Mouse (Mus musculus) left cerebral cortex, postnatal 4 days (tissue): ENCODE data around the gene Lsp1. TPM values are rescaled to one million over a fixed set of nuclear protein-coding genes. Genes with fewer than 3 reads are reported as not detected.
A peak's percentile ranks its signal among the peaks of the same experiment; 100 is the strongest.

ENCODE experiments used
- DNase-seq: peaks from one replicate; pipeline ENCODE4 v3.0.0-alpha.2; 2022
- intact Hi-C: fragments of 180-260 bp; cut with DNase I; formaldehyde crosslinking; loops from one replicate; pipeline ENCODE4 v1.15.1; 2025
- total RNA-seq, 2 experiments: library from RNA; stranded (reverse); gene quantifications; 2 replicates each; pipeline ENCODE4 v1.2.3; 2021

The Lsp1 gene
- total RNA-seq, 2 experiments from 2014 or later: 5.5 to 5.7 TPM

DNA sequence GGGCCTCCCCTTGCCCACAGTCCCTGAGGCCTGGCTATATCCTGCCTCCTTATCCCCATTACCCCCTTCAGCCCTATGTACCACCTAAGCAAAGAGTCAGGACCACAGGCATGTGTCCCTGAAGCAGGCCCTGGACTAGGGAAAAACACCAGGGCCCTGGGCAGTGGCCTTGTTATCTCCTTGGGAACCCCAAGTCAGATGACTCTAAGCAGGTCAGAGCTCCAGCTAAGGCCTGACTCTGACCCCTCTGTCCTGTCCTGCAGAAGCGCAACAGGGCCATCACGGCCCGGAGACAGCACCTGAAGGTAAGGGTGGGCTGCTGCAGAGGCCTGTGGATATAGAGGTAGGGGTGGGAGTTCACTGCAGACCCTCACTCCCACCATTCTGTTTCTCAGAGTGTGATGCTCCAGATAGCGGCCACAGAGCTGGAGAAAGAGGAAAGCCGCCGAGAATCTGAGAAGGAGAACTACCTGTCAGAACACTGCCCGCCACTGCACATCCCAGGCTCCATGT is 17.6 kb upstream of the Lsp1 start:
- intact Hi-C loops: no loop called here
- DNase-seq: no peak

DNA sequence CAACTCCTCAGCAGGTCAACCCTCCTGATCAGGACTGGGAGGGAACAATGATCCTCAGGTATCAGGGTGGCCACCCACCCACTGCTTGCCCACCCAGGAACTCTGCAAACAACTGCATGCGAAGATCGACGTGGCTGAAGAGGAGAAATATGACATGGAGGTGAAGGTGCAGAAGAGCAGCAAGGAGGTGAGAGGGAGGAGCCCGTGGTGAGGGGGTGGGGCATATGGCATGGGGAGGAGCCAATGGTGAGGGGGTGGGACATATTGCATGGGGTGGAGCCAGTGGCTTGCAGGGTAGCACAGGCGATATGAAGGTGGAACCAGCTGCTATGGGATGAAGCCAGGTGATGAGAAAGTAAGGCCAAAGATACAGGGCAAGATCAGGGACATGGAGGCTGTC is 17.1 kb upstream of the Lsp1 start:
- intact Hi-C loops: no loop called here
- DNase-seq: no peak

DNA sequence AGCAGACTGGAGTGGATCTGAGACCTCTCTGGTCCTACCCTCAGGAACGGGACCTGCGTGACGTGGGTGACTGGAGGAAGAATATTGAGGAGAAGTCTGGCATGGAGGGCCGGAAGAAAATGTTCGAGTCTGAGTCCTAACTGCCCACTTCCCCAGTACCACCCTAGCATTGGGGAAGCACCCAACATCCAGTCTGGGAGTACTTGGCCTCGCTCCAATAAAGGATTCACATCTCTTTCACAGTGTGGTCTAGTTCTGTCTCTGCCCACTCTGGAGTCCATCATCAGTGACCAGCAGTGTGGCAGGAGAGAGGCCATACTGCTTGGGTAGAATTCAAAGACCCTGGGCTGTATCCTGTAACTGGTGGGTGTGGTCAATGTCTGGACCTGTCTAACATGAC is 16.4 kb upstream of the Lsp1 start:
- intact Hi-C loops: no loop called here
- no peak for DNase-seq

GRCm38 (mm10) chr7:142445324-142445723 is 15.3 kb upstream of the Lsp1 start:
- no peak for DNase-seq
- intact Hi-C loops: no loop called here

DNA sequence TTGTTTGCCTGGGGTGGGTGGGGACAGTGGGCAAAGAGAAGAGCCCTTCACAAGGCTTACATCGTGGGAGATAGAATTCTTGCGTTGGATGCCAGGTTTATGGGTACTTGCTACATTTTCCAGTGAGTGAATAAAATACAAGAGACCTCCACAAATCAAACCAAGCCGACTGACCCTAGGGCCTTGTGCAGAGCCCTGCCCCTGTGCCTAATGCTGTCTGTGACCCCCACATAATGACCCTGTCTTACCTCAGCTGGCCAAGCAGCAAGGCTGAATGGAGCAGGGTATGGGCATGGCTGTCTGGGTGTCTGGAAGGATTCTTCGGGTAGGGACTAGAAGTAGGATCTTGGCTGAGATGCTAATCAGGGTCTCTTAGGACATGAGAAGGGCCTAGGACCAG is 14.3 kb upstream of the Lsp1 start:
- no peak for DNase-seq
- intact Hi-C loops: no loop called here

- DNase-seq: no peak
- intact Hi-C loops: no loop called here
Measured at GRCm38 (mm10) chr7:142449038-142449617, 11.5 kb upstream of the Lsp1 start.

GRCm38 (mm10) chr7:142454706-142455105 is 5.9 kb upstream of the Lsp1 start:
- no peak for DNase-seq
- intact Hi-C loops: no loop called here

DNA sequence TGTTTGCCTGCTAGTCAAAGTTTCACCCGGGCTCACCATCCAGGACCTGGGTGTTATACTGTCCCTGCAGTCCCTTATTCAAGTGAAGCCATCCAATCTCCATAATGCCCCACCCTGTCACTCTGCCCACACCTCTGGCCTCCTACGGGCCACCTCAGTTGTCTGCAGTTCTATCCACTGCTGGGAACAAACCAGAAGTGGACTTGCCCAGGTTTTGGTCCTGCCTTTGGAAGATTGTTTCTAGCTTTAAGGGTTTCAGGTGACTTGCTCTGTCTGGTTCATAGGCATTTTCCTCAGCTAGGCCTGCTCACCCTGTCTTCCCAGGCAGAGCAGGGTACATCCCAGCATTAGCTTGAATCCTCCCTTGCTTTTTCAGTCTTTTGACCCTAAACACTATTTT is 5.4 kb upstream of the Lsp1 start:
- DNase-seq: no peak
- intact Hi-C loops: no loop called here

DNA sequence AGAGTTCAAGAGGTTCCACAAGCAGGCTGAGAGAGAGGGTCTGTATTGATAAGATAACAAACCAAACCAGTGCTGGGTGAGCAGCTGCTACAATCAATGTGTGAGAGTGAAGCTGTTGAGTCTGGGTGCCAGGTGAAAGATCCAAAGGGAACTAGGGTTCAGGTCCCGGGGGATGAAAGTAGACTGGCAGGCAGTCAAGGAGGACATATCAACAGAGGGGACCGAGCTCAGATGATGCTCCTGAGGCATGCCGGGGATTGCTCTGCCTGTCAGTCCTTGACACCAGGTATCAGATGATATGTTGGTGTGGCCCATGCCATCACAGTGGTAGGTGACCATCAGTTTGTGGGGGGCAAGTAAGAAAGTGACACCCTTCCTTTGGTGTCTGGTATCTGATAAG is 3.8 kb upstream of the Lsp1 start:
- intact Hi-C loops: no loop called here
- DNase-seq: no peak

DNA sequence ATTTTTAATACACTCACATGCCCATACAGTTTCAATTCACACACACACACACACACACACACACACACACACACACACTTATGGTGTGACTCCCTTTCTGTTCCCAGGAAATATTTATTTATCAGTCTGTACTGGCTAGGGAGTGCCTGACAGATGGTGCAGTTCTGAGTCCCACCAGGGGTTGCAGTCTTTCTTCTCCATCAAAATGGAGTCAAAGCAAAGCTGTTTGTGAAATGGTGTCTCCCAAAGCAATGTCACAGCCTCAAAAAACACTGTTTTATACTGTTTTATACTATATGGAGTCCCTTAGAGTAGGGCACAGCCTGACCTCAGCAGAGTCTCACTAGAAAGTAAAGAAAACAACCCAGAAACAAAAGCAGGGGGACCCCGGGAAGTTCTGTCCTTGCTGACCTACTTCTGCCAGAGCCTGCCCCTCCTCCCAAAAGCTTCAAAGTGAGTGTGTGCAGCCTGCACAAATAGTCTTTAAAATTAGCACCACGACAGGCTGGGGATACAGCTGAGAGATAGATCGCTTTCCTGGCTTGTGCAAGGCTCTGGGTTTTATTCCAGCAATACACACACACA is 3.3 kb upstream of the Lsp1 start:
- intact Hi-C loops: no loop called here
- DNase-seq: peak; percentile 54

DNA sequence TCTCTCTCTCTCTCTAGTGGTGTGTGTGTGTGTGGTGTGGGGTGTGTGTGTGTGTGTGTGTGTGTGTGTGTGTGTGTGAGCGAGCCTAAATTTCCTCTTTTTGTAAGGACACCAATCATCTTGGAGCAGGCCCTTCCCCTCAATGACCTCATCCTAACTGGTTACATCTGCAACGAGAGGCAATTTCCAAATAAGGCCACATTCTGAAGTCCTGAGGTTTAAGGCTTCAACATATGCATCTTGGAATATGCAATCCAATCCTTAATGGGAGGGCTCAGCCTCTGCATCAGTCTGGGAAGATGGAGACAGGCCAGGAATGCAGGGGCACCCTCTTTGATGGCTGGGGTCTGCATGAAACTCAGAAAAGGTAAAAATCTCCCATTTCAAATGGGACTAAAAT is 2.6 kb upstream of the Lsp1 start:
- intact Hi-C loops: no loop called here
- no peak for DNase-seq

- DNase-seq: no peak
- intact Hi-C loops: no loop called here
Measured at GRCm38 (mm10) chr7:142458676-142459298, 1.8 kb upstream of the Lsp1 start.

DNA sequence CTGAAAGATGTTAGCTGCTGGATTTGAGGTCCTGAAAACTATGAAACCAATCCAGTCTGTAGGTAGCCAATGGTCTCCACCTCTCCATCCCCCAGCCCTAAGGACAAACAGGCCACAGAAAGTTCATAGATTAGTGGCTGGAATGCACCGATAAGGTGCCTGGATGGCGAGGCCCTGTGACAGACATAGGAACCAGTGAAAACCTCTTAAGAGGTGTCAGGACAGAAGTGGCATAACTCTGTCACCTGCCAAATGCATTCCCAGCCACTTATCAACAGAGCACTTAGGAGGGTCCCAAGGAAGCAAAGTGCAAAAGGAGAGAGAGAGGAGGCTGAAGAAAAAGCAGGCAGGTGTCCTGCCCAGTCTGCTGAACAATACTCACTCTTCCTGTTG is 1.3 kb upstream of the Lsp1 start:
- intact Hi-C loops: no loop called here
- DNase-seq: no peak

DNA sequence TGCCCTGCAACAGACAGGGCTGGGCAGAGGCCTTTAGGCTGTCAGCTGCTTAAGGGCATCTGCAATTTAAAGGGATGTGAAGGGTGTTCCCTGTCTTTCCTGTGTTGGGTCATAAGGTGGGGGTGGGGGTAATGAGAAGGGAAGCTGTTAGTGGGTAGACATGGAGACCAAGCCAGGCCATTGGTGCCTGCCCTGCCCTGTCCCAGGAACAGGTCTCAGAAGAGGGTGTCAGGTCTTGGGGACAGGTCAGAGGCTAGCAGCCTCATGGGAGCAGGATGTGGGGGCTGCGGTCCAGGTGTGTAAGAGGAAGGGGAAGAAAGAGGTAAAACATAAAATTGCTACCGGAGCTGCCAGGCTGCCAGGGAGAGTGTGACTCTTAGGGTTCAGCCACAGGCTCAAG is 837 bp downstream of the Lsp1 start:
- intact Hi-C loops: no loop called here
- DNase-seq: no peak

GRCm38 (mm10) chr7:142462190-142462589 is 1.6 kb downstream of the Lsp1 start:
- intact Hi-C loops: no loop called here
- no peak for DNase-seq

GRCm38 (mm10) chr7:142462594-142463078 is 2.0 kb downstream of the Lsp1 start:
- intact Hi-C loops: no loop called here
- no peak for DNase-seq

DNA sequence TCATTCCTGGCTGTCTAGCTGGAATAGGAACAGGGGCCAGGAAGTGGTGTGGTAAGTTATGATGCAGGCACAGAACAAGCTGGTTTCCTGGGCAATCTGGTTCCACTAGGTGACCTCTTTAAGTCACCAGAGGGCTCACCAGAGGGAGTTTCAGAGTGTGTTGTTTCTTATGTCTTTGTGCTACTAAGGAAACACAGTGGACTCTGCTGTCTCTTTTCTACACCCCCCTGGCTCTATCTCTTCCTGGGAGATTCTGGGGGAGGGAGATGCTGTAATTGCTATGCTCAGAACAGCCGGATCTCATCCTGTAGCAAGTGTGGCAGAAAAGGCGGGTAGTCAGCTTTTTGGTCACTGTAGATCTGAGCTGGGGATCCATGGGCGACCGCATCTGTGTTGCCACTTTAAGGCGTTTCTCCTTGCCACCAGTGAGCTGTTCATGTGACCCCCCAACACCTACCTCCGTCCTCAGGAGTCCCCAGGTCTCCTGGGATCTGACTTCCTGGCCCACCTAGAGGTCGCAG is 9.6 kb downstream of the Lsp1 start:
- intact Hi-C loops: no loop called here
- DNase-seq: no peak

DNA sequence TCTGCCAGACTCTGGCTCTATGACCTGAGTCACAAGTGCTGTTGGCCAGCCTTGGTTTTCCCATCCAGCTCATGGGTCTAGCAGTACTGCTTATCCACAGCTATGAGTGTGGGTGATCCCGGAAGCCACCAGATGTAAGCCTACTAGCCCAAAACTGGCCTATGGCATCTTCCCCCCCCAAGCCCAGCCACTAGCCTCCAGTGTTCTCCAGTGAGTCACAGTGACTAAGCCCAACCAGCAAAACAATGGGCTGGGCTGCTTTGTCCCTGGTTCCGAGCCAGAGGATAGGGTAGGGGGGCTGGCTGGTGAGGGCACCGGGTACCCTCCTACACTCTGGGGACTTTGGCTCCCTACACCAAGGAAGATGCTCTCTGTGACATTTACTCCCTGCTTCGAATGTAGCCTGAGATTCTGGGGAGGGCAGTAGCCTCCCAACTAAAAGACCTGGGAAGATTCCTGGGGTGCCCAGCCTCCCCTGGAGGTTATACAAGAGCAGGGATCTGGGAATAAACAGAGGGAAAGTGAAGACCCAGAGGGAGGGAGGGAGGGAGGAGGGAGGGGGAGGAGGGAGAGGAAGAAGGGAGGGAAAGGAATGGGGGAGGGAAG is 10.3 kb downstream of the Lsp1 start:
- DNase-seq: peak; percentile 64
- intact Hi-C loops: no loop called here

DNA sequence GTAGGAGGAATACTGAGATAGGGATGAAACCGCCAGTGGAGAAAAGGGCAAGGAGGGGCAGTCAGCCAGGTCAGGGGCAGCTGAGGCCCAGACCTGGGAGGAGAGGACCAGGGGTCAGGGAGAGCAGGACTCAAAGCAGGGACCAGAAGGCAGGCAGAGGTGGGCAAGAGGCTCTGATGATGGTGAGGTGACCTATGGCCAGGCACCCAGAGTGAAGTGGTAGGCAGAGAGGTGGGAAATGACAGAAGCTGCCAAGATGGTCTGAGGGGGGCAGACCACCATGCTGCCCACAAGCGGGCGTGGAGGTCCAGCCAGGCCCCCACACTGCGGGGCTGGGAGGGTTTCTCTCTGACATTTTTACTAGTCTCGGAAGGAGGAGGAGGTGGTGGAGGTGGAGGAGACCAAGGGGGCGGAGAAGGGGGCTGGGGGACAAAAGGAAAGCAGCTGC is 10.8 kb downstream of the Lsp1 start:
- no peak for DNase-seq
- intact Hi-C loops: no loop called here

DNA sequence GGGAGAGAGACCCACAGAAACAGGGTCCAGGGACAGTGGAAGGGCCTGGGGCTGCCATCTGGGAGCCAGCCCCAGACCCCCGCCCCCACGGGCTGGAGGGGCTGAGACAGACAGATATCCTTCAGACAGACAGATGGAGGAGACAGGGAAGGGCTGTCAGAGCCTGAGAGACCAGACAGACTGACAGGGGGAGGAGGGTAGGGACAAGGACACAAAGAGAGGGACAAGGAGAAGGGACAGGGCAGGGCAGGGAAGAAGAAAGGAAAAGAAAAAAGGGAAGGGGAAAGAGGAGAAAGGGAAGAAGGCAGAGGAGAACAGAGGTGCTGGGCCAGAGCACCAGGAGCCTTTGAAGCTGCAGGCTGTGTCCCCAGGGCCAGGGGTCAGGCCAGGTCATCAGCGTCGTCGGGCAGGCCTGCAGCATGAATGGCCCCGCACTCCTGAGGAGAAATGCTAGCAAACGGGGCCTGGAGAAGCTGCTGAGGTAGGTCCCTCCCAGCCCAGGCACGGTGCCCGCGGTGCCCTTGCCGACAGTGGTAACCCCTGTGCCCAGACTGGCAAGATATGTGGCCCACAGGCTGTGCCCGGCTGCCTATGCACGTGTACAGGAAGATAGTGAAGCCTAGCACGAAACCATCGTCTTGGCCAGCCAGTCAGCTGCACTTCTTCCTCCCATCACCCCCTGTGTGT is 11.4 kb downstream of the Lsp1 start:
- peak; percentile 54 for DNase-seq
- intact Hi-C loops: no loop called here

- intact Hi-C loops: no loop called here
- DNase-seq: no peak
Measured at GRCm38 (mm10) chr7:142472936-142473335, 12.3 kb downstream of the Lsp1 start.
